Mouse (Mus musculus) mature B cell (primary cell): ENCODE measurements around the gene OR5BS1P.
"Not testable (repeated sequence)": the region's sequence is repeated elsewhere in the genome, so short reads cannot be mapped to it uniquely, and the experiment has no call there.

Experiments
- in situ Hi-C: fragments of 300-500 bp; cut with MboI; formaldehyde crosslinking; loops from 2 replicates; pipeline ENCODE4 v1.14.3; 2019

The OR5BS1P gene

DNA sequence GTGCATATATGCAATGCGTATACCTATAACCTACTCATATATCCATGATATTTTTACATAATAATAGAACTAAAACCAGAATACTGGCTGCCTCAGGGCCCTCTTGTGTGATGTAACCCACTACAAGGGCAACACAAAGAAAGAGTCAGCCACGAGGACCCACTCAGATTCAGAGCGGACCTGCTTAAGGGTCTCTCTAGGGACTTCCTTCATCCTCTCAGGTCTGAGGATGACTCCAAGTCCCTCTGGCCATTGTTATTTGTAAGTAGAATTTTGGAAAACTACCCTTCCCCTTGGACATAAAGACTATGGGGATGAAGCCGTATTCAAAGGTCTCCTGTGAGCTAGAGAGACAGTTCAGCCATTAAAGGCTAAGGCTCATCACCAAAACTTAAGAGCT, at the start of gene OR5BS1P:
Gene OR5BS1P, plus strand, starts transcription at position 301 of the 400 bp plus-strand sequence.
- in situ Hi-C loops, result no loop called here

DNA sequence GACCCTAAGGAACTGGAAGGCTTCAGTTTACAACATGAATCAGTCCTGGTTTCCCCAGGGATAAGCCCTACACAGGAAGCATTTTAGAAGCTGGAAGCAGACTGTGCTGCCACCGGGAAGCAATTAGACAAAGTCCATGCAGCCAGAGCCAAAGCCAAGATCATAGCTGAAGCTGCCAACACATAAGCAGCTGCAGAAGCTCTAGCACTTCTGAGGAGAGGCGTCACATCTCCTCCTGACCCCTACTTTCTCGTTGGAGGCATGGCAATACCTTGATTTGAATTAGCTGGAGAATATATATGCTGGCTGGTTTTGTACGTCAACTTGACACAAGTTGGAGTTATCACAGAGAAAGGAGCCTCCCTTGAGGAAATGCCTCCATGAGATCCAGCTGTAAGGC, 48.8 kb upstream of the OR5BS1P start:
- in situ Hi-C loops, result no loop called here

DNA sequence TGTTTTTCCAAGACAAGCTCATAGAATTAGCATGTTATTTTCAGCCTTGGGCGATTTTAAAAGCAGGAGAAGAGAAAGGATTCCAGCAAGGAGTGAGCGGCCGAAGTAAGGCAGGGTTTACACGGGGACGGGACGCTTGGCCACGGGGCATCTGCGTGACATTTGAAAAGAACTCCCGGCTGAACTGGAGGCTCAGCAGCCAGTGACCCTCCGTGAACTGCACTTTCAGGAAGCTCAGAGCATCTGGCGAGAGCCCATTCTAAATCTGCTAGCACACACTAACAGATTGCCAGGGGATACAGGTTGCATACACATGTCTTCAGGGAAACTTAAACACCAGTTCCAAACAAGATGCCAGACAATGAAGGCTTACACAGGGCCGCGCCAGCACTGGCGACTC, 45.4 kb upstream of the OR5BS1P start:
- in situ Hi-C loops, result no loop called here

DNA sequence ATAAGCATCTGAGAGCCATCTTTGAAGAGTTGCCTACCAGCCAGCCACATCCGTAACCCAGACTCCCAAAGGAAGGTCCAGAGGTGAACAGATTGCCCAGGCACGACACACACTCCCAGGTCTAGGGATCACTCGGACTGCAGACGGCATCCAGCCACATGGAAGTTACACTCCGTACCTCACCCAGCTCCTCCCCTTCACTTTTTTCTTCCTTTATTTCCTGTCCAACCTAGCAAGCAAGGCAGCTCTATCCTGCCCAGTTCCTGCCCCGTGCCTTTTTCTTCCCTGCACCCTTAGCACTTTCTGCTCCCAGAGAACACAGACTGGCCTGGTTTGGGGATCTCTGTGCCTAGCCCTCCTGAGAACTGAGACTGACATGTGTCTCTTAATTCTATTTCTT, 44.9 kb upstream of the OR5BS1P start:
- in situ Hi-C loops, result no loop called here

DNA sequence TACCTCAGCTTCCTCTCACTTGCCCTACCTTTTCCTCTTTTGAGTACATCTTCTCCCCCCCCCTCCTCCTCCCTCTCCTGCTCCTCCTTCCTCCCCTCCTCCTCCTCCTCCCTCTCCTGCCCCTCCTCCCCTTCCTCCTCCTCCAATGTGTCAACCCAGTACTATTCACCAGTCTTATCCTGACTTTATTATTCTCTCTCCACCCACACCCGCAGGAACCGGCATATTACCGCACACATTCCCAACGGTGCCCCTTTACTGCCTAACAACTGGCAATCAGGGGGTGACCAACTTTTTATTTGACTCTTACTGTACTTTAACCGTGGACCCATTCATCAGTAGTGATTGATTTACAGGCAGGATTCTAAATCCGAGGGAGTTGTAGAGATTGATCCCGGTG, 44.5 kb upstream of the OR5BS1P start:
- in situ Hi-C loops, result no loop called here

DNA sequence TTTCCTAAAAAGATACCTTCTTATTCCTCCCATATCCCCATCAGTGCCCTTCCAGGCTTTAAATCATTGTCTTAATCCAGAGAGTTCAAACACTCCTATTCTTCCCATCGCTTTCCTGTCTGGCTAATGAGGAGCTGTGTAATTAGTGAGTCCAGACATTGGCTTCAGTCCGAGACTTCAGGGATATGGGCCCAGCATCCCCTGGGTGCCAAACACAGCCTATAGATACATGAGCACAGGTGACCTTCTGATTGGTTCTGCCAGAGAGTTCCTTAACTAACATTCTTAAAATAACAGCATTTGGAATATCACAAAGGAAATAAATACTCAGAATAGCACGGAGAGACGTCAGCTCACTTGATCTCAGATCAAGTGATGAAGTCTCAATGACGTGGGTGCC, 38.8 kb upstream of the OR5BS1P start, which contains the start of gene Olfr282:
Gene Olfr282, plus strand, starts transcription at position 301 of the 400 bp plus-strand sequence.
- in situ Hi-C loops, result not testable (repeated sequence)

DNA sequence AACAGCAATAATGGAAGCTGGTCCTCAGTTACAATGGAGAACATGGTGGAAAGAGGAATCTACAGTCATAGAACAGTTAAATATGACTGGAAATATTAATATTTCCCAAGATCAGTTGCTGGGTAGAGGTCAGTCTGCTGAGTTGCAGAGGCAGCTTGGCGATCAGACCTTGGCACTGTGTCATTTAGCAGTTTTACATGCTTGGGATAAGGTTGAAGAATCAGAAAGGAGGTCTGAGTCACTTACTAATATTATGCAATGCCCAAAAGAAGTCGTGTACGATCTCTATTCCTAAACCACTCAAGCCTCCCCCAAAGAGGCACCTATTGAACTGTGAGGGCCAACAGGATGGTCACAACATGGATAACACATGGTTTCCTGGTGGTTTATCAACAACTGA, 25.1 kb upstream of the OR5BS1P start:
- in situ Hi-C loops, result no loop called here

DNA sequence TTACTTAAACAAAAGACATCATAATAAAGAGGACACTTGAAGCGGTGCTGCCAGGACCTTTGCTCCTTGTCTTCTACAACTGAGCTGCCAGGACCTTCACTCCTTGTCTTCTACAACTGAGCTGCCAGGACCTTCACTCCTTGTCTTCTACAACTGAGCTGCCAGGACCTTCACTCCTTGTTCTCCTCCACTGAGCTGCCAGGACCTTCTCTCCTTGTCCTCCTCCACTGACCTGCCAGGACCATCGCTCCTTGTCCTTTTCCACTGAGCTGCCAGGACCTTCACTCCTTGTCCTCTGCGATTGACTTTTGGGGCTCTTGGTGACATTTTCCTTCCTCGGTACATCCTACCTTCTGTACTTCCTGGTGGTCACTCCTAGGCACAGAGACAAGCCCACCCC, 21.2 kb upstream of the OR5BS1P start:
- in situ Hi-C loops, result no loop called here

DNA sequence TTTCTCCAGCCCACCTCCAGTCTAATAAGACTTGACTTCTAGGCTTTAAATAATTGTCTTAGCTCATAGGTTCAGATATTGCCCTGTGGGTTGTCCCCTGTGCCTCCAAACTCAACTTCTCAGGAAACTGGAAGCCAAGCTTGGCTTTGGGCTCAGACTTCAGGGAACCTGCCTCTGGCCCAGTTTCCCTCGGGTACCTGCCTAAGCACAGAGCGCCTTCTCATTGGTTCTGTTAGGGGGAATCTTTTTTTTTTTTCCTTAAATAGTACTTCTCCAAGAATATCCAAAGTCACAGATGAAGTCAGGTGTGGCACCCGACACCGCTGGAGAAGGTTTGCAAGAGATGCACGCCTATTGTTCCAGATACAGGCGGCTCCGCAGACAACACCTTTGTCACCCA, 17.4 kb upstream of the OR5BS1P start, which contains the start of gene Olfr281:
Gene Olfr281, plus strand, starts transcription at position 301 of the 400 bp plus-strand sequence.
- in situ Hi-C loops, result no loop called here

DNA sequence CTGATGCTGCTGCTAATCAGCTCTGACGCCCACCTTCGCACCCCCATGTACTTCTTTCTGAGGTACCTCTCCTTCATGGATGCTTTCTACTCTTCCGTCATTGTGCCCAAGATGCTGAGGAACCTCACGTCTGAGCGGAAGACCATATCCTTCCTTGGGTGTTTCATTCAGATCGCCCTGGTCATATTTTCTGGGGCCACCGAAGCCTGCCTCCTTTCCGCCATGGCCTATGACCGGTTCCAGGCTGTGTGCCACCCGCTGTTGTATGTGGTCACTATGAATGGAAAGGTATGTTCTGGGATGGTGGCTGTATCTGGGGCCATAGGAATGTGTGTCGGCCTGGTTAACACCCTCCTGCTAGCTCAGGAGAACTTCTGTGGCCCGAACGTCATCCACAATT, 1.8 kb downstream of the OR5BS1P start:
- in situ Hi-C loops, result no loop called here

DNA sequence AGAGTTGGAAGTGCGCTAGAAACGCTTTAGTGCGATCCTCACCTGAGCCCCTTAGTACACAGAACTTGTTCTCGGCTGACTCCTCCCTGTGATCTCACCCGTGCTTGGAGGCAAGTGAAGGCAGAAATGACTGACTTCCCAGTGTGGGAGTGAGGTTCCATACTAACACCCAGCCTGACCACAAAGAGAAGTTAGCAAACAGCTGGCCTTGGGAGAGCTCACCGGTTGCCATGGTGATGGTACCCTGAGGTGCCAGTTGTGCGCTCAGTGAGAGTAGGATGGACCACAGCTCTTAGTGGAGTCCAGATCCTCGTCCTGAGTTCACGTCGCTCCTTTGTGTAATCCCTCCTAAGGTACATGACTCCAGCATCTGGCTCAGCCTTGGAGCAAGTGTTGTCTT, 5.3 kb downstream of the OR5BS1P start:
- in situ Hi-C loops, result no loop called here

DNA sequence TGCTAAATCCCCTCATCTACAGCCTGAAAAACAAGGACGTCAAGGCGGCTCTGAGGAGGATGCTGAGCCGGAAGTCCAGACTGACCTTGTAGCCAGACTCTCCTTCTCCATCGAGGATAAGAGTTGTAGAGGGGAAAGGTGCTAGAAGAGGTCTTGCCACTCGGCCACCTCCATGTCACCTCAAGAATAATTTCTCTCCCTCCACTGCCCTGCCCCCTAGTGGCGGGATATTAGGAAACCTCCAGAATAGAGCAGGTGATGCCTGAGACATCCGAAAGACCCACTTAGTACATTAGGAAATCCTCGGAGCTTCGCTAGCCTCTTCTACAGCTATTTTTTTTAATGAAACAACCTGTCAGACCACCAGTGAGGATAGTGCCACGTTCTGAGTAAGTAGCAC, 5.7 kb downstream of the OR5BS1P start:
- in situ Hi-C loops, result no loop called here

DNA sequence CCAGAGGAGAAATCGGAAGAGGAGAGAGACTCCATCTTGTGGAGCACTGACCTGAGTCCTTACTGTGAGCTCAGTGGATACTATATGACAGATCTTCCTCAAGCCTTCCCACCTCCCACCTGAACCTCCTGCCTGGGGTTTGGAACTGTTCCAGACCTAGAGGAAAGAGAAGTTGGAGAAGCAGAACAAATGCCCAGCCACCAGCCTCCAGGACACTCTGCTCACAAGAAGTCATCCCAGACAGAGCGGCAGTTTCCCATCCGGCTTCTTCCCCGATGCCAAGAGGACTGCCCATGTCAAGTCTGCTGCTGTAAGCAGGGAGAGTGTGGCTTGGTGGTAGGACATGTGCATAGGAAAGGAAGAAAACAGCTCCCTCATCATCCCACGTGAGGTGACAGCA, 6.6 kb downstream of the OR5BS1P start:
- in situ Hi-C loops, result no loop called here

DNA sequence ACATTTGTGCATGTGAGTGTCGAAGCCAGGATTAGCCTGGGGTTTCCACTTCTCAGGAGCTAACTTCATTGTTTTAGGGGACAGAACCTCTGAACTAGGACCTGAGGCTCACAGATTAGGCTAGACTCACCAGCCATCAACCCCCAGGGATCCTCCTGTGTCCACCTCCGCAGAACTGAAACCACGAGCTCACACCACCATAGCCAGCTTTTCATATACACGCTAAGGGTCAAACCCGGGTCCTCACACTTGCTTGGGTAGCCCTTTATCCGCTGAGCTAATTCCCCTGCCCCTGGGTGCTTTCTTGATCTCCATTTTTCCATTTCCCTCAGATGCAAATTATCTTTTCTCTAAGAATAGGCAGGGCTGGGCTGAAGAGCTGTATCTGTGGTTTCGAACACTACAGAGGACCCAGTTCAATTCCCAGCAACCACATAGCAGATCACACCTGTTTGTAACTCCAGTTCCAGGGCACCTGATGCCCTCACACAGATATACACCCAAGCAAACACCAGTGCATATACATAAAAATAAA, 9.9 kb downstream of the OR5BS1P start:
- in situ Hi-C loops, result no loop called here

DNA sequence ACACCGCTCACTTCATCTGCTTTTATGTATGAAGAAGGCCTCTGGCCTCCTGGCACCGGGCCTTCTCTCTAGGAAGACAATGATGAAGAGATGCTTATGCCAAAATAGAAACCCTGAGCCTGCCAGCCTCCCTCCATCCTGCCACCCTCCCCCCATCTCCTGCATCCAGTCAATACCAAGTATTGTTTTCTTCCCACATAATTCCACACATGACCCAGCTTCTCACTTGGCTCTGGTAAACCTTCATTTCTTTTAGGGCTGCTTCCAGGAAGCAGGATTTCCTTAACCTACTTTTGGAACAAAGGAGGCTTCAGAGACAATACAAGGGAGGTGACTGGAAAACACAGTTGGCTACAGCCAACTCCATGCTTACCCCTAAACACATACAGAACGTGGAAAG, 13.0 kb downstream of the OR5BS1P start, which contains the start of gene Lalba:
Gene Lalba, minus strand, starts transcription at position 21 of the 400 bp plus-strand sequence.
- in situ Hi-C loops, result no loop called here

DNA sequence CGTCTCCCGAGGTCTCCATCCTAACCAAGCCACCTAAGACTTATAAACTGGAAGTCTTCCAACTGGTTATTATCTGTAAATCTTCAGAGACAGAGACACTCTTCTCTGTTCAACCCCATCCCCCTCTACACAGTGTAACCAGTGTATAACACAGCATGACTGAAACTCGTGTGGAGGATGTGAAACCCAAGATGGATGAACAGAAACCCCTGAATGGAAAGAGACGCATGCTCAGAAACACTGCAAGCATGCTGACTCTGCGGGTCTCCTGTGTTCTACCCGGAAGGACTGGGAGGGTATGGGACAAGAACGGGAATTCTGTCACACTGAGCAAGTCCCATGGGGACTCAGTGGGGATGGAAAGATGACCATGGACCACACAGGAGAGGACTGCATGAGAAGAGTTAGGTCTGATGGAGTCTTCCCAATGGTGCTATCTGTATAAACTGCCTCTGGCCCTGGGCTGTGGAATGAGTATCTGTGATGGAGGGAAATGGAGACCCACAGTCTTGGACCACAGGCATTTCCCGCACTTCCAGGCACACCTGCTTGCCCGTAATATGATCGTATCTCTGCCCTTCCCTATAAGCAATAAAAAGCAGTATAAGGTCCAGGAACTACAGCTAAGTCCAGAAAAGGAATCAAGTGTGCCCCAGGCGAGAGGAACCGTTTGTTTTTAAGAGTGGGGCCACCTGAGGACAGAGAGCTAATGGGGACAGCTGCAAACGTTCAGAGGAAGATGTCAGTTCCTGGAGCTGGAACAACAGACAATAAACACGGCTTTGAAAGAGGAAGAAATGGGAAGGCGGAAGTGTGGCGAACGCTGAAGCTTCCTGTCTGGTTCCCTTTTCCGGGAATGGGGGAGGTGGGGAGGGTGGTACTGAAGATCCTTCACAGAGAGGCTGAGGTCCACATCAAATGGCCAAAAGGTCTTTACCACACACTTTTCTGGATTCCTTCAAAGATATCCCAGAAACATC, 14.5 kb downstream of the OR5BS1P start:
- in situ Hi-C loops, result no loop called here

DNA sequence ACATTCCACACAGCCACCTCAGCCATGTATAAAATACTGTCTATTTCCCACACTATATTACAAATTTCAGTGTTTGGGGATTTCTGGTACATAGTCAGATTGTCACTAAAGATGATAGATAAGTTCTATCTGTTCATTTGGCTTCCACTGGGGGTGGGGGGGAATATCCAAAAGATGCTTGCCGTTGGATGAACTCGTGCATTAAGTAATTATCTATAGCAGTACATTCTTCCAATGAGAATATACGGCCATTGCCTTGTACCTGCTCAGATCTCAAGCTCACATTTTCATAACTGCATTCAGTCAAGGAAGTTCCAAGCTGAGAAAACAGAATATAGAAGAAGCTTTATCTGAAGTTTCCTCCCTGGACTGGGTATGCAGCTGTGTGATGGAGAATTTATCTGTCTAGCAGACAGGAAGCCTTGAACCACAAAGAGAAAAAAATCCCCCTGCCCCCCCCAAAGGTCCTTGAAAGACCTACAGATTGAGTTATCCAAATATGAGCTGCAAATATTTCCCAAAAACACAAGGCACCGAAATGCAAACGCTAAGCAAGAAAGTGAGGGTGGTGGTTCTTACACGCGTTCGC, 16.8 kb downstream of the OR5BS1P start:
- in situ Hi-C loops, result no loop called here

DNA sequence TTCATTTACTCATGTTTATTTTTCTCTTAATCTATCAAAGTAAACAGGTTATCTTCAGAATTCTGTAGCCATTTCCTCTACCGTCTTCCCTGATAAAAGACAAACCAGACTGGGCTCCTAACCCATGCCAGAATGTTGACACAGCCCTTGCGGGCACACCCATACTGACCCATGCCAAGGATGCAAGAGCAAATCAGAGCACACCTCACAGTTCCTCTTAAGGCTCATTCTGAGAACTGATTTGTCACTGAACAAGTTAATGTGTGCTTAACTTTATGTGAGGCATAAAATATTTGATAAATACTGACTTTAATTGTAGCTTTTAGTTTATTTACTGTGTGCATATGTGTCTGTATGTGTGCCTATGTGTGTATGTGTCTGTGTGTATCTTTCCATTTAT, 21.6 kb downstream of the OR5BS1P start:
- in situ Hi-C loops, result no loop called here

DNA sequence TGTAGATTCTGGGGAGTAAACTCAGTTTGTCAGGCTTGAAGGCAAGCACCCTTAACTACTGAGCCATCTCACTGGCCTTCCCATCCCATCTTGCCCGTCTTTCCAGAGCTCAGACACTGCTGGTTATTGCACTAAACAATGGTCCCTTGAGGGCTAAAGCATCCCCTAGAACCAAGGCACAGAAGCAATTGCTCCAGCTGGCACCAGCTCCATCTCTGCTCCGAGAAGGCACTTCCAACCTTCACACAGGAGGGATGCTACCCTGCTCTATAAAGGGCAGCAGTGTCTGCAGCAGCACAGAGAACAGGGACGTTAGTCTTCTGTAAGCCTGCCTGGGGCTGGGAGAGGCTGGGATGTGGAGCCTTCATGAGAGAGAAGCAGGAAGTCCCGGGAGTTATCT, 22.4 kb downstream of the OR5BS1P start, which contains the start of gene Olfr279:
Gene Olfr279, plus strand, starts transcription at position 301 of the 400 bp plus-strand sequence.
- in situ Hi-C loops, result no loop called here

DNA sequence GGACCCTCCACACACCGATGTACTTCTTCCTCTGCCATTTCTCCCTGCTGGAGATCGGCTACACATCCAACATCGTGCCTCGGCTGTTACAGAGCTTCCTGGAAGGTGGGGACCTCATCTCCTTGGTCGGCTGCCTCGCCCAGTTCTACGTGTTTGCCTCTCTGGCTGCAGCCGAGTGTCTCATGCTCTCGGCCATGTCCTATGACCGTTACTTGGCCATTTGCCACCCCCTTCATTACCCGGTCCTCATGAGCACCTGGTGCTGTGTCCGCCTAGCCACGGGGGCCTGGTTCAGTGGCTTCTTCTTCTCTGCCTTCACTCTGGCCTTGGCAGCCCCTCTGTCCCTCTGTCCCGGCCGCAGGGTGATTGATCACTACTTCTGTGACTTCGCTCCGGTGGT, 27.9 kb downstream of the OR5BS1P start:
- in situ Hi-C loops, result no loop called here

DNA sequence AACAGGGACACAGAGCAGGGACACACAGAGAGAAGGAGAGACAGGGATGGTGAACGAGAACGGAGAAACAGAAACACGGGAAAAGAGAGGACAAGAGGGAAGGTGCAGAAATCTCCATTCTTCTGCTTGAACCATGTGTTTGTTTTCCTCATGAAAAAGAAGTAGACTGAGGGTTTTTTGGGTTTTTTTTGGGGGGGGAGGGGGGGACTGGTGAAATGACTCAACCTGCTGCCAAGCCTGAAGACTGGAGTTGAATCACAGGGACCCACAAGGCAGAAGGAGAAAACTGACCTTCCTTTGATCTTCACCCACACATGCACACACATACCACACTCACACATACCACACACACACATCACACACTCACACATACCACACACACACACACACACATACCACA, 33.6 kb downstream of the OR5BS1P start:
- in situ Hi-C loops, result loop anchor here (10.0 kb wide), 1 partner anchor 111 kb away; the partner anchor contains the start of gene Adcy6

DNA sequence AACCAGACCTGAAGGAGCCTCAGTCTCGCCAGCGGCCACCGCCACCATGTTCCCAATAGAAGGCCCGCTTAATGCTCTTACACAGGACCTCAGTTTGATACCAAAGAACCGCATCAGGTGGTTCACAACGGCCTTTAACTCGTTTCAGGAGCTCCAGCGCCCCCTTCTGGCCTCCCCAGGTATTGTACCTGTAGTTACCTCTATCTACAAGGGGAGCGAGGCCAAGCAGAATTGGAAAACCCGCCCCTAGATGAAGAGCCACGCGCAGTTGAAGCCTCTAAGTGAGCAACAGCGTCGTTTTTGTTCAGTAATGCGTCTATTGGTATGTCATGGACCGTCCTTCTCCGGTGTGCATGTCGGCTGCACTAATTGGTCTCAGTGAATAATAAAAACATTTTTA, 34.8 kb downstream of the OR5BS1P start:
- in situ Hi-C loops, result loop anchor here (10.0 kb wide), 1 partner anchor 110 kb away; the partner anchor contains the start of gene Adcy6
